Mouse (Mus musculus) layer of hippocampus, postnatal 10 days (tissue): Measurements from ENCODE around the gene Tufm. TPM values are rescaled to one million over a fixed set of nuclear protein-coding genes. Genes with fewer than 3 reads are reported as not detected.
A peak's percentile ranks its signal among the peaks of the same experiment; 100 is the strongest.

Experiments
- DNase-seq, 2 experiments: peaks; one replicate each; pipeline ENCODE4 v3.0.0; 2021; ENCODE audit warnings: low spot score in 2 of 2
- total RNA-seq, 2 experiments: library from RNA; stranded (reverse); gene quantifications; 2 replicates each; pipeline ENCODE4 v1.2.3; 2021

Tufm gene
- total RNA-seq, 2 experiments from 2014 or later: 88.2 to 106 TPM

- DNase-seq: no peak
These were observed 10.8 kb downstream of the Tufm start for GRCm38 (mm10) chr7:126497966-126498365.

GRCm38 (mm10) chr7:126499416-126499815 lies 12.3 kb downstream of the Tufm start:
- DNase-seq: no peak

GRCm38 (mm10) chr7:126501684-126502022 lies 14.5 kb downstream of the Tufm start:
- no peak for DNase-seq

- peak; percentile 93 to 96 for DNase-seq
These were observed 15.0 kb downstream of the Tufm start for GRCm38 (mm10) chr7:126502023-126502741.

DNA sequence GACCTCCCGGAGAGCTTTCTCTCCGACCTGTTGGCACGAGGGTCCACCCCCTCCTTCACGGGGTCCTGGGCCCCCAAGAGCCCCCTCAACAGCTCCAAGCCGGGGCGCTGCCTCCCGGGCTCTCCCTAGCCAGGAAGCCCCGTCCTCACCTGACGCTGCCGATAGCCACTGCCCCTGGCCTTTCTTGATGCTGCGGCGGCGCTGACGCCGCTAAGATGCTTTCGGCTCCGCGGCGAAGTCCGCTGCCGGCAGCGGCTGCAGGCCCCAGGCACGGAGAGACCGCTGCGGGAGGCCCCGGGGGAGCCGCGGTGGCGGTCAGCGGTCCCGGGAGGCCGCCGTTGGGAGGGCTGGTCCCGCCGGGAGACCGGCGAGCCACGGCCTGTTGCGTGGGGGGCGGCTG lies 15.6 kb downstream of the Tufm start:
- no peak for DNase-seq

GRCm38 (mm10) chr7:126503273-126503878 lies 16.2 kb downstream of the Tufm start, which contains the start of gene Atxn2l:
Atxn2l (minus strand) TSS chr7:126503437.
- peak; percentile 98 to 99 for DNase-seq

GRCm38 (mm10) chr7:126504913-126505312 lies 17.8 kb downstream of the Tufm start:
- no peak for DNase-seq

DNA sequence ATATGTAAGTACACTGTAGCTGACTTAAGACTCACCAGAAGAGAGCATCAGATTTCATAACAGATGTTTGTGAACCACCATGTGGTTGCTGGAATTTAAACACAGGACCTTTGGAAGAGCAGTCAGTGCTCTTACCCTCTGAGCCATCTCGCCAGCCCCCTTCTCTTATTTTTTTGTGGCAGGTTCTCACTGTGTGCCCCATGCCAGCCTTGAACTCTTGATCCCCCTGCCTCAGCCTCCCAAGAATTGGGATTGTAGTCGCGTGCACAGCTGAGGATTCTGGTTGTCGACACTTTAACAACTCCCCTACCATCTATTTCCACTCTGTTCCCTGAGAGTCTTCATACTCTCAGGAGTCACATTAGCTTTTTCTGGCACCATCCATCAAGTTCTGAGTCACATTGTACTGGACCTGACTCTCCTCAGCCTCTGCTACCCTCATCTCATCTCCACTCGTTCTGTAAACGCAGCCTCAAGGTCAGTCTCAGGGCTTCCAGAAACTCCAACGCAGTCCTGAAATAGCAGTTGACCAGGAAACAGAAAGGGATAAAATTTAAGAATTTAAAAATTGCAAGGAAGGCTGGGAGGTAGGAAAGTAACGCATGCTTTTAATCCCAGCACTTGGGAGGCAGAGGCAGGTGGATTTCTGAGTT lies 20.1 kb downstream of the Tufm start:
- DNase-seq: no peak

- DNase-seq: no peak
These were observed 24.1 kb downstream of the Tufm start for GRCm38 (mm10) chr7:126511287-126511686.

- no peak for DNase-seq
These were observed 31.2 kb downstream of the Tufm start for GRCm38 (mm10) chr7:126518261-126518941.

DNA sequence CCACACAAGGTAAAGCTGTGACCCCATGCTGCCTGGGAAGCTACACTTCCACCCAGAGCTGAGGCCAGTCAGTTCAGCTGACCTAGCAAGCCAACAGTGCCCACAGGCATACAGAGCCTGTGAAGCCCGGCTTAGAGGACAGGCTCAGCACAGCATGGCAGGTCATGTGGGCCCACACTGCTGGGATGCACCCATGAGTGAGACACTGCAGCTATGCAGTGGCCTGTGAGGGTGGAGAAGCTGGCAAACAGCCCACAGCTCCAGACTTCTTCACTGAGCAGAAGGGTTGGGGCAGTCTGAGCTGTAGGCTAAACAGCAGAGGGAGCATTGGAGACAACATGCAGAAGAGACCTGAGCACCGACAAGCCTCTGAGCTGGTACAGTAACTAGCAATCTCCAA lies 32.4 kb downstream of the Tufm start:
- peak; percentile 31 to 48 for DNase-seq

DNA sequence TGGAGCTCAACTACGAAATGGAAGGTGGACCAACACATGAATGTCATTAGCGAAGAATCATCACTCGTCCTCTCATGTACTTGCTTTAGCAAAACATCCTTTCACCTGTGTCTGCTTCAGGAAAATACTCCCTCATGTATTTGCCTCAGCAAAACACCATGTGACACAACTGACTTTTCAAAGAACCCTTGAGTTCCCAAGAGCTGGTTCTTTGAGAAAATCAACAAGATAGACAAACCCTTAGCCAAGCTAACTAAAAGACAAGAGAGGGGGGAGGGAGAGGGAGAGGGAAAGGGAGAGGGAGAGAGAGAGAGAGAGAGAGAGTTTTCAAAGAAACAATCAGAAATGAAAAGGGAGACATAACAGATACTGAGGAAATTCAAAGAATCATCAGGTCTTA lies 36.2 kb downstream of the Tufm start:
- no peak for DNase-seq

DNA sequence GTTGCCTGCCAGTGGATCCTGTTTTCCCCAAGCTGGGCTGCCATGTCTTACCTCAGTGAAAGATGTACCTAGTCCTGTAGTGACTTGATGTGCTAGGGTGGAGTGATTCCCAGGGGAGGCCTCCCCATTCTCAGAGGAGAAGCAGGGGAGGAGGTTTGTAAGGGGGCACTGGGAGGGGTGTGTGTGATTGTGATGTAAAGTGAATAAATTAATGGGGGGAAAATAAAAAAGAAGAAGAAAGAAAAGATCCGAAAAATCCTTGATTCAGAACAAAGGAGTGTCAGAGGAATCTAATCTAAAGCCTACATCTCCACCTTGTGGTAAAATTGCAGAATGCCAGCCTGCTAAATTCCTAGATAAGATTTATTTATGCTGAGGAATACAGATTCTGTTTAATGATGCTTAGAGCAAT lies 41.0 kb downstream of the Tufm start:
- peak; percentile 34 to 42 for DNase-seq

DNA sequence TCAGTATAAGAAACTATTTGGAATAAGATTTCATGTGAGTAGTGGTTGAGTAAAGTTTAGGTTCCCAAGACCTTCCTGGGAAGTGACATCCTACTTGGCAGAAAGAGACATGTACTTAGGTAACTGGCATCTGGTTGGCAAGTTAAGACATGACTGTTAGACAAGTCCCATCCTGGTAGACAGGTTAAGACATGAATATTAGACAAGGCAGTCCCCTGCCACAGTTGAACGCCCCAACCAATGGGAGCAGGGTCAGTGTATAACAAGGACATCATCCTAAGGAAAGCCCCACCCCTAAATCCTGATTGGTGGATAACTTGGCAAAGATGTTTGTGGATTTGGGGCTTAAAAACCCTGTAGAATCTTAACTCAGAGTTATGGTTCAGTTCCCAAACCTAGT lies 46.3 kb downstream of the Tufm start:
- DNase-seq: no peak

DNA sequence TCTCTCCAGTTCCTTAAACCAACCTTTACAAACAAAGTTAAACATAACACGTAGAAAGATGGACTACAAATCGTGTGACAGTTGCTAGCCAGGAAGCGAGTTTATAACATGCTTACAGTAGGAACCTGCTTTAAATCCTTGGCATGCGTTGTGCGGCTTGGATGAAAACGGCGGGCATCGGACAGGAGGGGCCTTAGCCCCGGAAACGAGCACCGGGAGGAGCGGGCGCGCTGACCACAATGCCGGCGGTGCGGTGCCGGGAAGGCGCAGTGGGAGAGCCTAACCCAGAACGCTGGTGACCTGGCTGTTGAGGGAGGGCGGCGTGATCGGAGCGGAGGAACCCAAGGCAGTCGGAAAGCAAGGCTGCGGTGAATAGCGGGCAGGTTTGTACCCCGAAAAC lies 48.6 kb downstream of the Tufm start:
- no peak for DNase-seq

DNA sequence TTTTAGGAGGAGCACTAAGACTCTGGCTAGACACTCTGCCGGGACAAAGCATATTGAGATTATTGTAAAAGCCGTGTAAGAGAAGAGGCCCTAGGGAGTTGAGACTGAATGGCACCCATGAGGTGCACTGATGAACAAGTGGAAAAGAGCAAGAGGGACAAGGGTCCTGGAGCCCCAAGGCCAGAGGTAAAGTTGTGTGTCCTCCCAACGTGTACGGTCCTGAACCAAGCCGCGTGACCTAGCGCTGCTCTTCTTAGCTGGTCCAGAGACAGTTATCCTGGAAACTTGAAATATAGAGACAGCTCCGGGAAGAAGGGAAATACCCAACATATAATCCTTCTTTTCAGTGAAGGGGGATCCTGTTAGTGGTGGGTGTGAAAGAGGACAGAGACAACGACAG lies 49.3 kb downstream of the Tufm start:
- no peak for DNase-seq

DNA sequence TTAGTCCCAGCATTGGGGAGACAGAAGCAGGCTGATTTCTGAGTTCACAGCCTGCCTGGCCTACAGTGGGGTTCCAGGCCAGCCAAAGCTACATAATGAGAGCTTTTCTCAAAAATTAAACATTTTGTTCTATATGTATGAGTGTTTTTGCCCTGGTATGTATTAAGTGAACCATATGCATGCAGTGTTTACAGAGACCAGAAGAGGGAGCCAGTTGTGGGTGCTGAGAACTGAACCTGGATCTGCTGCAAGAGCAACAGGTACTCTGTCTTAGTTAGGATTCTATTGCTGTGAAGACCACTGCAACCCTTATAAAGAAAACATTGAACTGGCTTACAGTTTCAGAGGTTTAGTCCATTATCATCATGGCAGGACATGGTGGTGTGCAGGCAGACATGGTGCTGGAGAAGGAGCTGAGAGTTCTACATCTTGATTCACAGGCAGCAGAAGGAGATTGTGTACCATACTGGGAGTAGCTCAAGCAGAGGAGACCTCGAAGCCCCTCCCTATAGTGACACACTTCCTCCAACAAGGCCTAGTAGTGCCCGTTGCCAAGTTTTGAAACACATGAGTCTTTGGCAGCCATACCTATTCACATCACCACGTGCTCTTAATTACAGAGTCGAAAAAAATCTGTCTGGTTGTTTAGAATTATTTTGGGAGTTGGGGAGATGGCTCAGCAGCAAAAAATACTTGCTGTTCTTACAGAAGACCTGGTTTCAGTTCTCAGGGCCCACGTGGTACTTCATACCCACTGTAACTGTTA lies 50.8 kb downstream of the Tufm start:
- no peak for DNase-seq
